Mouse (Mus musculus) forebrain, embryonic 16.5 days (tissue): ENCODE measurements around the gene Olfr56. TPM values are rescaled to one million over a fixed set of nuclear protein-coding genes. Genes with fewer than 3 reads are reported as not detected.

Experiments
- ATAC-seq: fragments of 200-750 bp; cut with Nextera tagmentation; 2 replicates; pipeline ENCODE4 v1.8.0; 2017; ENCODE audit warnings: mild to moderate bottlenecking, moderate library complexity
- H3K27ac ChIP-seq: fragments of 300-500 bp; sonication (generic); 2 replicates; pipeline ENCODE4 v1.5.1; 2014; ENCODE audit warnings: low read length, control low read depth
- H3K27me3 ChIP-seq: fragments of 300-500 bp; sonication (generic); replicated peaks from 2 replicates; pipeline ENCODE4 v1.6.1; 2014; ENCODE audit warnings: low read length; ENCODE audit not compliant: control insufficient read depth, insufficient read depth
- H3K36me3 ChIP-seq: fragments of 300-500 bp; sonication (generic); 2 replicates; pipeline ENCODE4 v1.6.1; 2014; ENCODE audit not compliant: control insufficient read depth, insufficient read depth
- H3K4me1 ChIP-seq: fragments of 300-500 bp; sonication (generic); replicated peaks from 2 replicates; pipeline ENCODE4 v1.6.1; 2014; ENCODE audit warnings: low read length; ENCODE audit not compliant: control insufficient read depth, insufficient read depth
- H3K4me2 ChIP-seq: fragments of 300-500 bp; sonication (generic); 2 replicates; pipeline ENCODE4 v1.6.1; 2014; ENCODE audit warnings: mild to moderate bottlenecking, low read length, control low read depth
- H3K4me3 ChIP-seq: fragments of 300-500 bp; sonication (generic); replicated peaks from 2 replicates; pipeline ENCODE4 v1.5.1; 2014; ENCODE audit warnings: mild to moderate bottlenecking, low read length, control low read depth
- H3K9ac ChIP-seq: fragments of 300-500 bp; sonication (generic); replicated peaks from 2 replicates; pipeline ENCODE4 v1.6.1; 2014; ENCODE audit warnings: low read depth, low read length, control low read depth
- H3K9me3 ChIP-seq: fragments of 300-500 bp; sonication (generic); 2 replicates; pipeline ENCODE4 v1.6.1; 2016; ENCODE audit warnings: low read length; ENCODE audit not compliant: control insufficient read depth
- WGBS: fragments of 180-500 bp; shearing (Covaris S2); extraction: QIAGEN DNeasy Blood & Tissue Kit; methylation state at CpG from one replicate; pipeline ENCODE4 v1.1.7; 2014; 5-methylcytosine and 5-hydroxymethylcytosine counted together
- polyA plus RNA-seq: library from polyadenylated mRNA; unstranded; fragments of >200 nt; fragmentation: Nextera tagmentation; extraction: Ambion mirVana; gene quantifications from 2 replicates; pipeline ENCODE4 v1.2.1, GENCODE M21; 2015

The Olfr56 gene
- polyA plus RNA-seq, 1 experiment from 2014 or later = not detected

DNA sequence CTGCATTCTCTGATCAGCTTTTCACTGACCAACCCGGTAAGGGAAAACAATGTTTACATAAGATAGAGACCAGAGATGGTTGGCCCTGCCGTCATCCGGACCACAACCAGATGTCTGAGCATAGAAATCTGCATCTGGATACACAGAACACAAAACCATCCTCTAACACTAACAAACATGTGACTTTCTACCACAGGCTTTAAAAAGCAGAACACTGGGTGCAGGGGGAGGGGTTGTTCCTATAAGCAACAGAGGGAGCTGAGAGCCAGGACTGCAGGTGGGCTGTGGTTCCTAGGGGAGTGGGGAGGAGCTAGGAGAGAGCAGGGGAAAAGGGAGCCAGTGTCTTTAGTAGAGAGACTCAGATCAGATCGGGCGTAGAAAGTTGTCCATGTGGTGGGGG, 122.8 kb downstream of the Olfr56 start:
- H3K4me2 ChIP-seq = no peak overlapping the region
- ATAC-seq = no peak
- H3K9ac ChIP-seq = no peak overlapping the region
- H3K27me3 ChIP-seq = no peaks in the 10 kb centered on the region
- no peaks in the 10 kb centered on the region for H3K4me1 ChIP-seq
- H3K9me3 ChIP-seq = no peaks in the 10 kb centered on the region
- H3K27ac ChIP-seq = no peak overlapping the region
- H3K4me3 ChIP-seq = no peak overlapping the region
- H3K36me3 ChIP-seq = no peaks in the 10 kb centered on the region
- 60% methylated on average over 5 of the region's 5 CpGs for WGBS

GRCm38 (mm10) chr11:49103047-49103693, 124.5 kb downstream of the Olfr56 start:
- H3K9me3 ChIP-seq = no peaks in the 10 kb centered on the region
- H3K4me1 ChIP-seq = no peaks in the 10 kb centered on the region
- WGBS = 14% methylated on average over 8 of the region's 8 CpGs
- H3K4me2 ChIP-seq = no peak overlapping the region
- no peaks in the 10 kb centered on the region for H3K27me3 ChIP-seq
- H3K36me3 ChIP-seq = no peaks in the 10 kb centered on the region
- no peak overlapping the region for H3K27ac ChIP-seq
- H3K9ac ChIP-seq = no peak overlapping the region
- ATAC-seq = peak; percentile 88
- H3K4me3 ChIP-seq = no peak overlapping the region

GRCm38 (mm10) chr11:49105752-49106151, 127.1 kb downstream of the Olfr56 start:
- H3K4me2 ChIP-seq = no peak overlapping the region
- H3K27ac ChIP-seq = no peak overlapping the region
- no peaks in the 10 kb centered on the region for H3K36me3 ChIP-seq
- H3K9ac ChIP-seq = no peak overlapping the region
- H3K27me3 ChIP-seq = no peaks in the 10 kb centered on the region
- 50% methylated on average over 1 of the region's 1 CpGs for WGBS
- ATAC-seq = no peak
- no peaks in the 10 kb centered on the region for H3K4me1 ChIP-seq
- no peaks in the 10 kb centered on the region for H3K9me3 ChIP-seq
- no peak overlapping the region for H3K4me3 ChIP-seq

GRCm38 (mm10) chr11:49107650-49108537, 129.2 kb downstream of the Olfr56 start:
- no peaks in the 10 kb centered on the region for H3K36me3 ChIP-seq
- H3K4me2 ChIP-seq = no peak overlapping the region
- H3K9me3 ChIP-seq = no peaks in the 10 kb centered on the region
- no peak for ATAC-seq
- 65% methylated on average over 10 of the region's 10 CpGs for WGBS
- no peak overlapping the region for H3K4me3 ChIP-seq
- H3K27me3 ChIP-seq = no peaks in the 10 kb centered on the region
- no peak overlapping the region for H3K27ac ChIP-seq
- no peak overlapping the region for H3K9ac ChIP-seq
- no peaks in the 10 kb centered on the region for H3K4me1 ChIP-seq

DNA sequence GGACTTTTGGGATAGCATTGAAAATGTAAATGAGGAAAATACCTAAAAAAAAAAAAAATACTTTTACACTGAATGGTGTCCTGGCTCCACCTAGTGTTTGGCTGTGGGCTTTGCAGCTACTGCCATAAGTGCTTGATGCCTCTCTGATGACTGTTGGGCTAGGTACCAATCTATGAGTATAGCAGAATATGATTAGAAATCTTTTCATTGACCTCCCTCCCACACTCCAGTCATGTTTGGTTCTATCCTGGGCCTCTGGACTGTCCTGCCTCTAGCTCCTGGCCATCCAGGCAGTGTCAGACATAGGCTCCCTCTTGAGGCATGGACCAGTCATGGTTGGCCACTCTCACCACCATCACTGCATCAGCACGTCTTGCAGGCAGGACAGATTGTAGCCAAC, 130.1 kb downstream of the Olfr56 start:
- 24% methylated on average over 1 of the region's 1 CpGs for WGBS
- Histone ChIP-seq H3K27me3 (no peaks in the 10 kb centered on the region), H3K9ac (no peak overlapping the region), H3K4me3 (no peak overlapping the region), H3K27ac (no peak overlapping the region), H3K4me1 (no peaks in the 10 kb centered on the region), H3K9me3 (no peaks in the 10 kb centered on the region), H3K36me3 (no peaks in the 10 kb centered on the region), H3K4me2 (no peak overlapping the region)
- no peak for ATAC-seq

DNA sequence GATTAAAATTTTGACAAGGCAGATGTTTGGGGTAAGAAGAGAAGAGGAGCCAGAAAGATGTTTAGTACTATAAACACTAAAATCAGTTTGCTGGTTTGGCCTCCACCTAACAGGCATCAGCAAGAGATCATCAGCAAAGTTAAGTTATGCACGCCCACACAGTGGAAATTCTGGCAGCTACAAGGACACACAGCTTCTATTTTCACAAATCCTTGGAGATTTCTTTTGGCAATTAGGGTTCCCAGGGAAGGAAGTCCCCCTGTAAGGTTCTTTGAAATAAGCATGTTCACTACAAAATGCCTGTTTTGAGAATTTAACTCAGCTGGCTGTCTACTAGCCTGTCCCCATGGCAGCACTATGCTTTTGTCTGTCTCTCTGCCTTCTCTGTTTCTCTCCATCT, 132.3 kb downstream of the Olfr56 start:
- 67% methylated on average over 1 of the region's 1 CpGs for WGBS
- Histone ChIP-seq H3K36me3 (no peaks in the 10 kb centered on the region), H3K4me2 (no peak overlapping the region), H3K4me1 (no peaks in the 10 kb centered on the region), H3K27me3 (no peaks in the 10 kb centered on the region), H3K9ac (no peak overlapping the region), H3K9me3 (no peaks in the 10 kb centered on the region), H3K27ac (no peak overlapping the region), H3K4me3 (no peak overlapping the region)
- ATAC-seq = no peak

GRCm38 (mm10) chr11:49112624-49113219, 134.0 kb downstream of the Olfr56 start:
- Histone ChIP-seq H3K27ac (no peak overlapping the region), H3K9ac (no peak overlapping the region), H3K4me3 (no peak overlapping the region), H3K27me3 (no peaks in the 10 kb centered on the region), H3K9me3 (no peaks in the 10 kb centered on the region), H3K36me3 (no peaks in the 10 kb centered on the region), H3K4me2 (no peak overlapping the region), H3K4me1 (no peaks in the 10 kb centered on the region)
- 87% methylated on average over 6 of the region's 6 CpGs for WGBS
- ATAC-seq = no peak

DNA sequence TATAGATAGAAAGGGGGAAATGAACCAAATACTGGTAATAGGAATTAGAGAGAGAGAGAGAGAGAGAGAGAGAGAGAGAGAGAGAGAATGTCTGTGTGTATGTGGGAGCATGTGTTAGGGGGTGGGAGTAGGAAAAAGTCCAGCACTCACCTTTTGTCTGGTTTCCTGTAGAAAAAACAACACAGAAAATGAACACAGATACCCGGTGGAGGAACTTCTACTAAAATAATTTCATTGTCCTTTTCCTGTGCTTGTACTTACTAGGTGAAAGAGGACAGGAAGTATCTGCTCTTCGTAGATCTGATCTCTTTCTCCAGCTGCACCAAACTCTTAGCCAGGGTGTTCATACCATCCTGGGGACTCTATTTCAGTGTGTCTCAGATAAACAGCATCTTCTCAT, 135.5 kb downstream of the Olfr56 start:
- no peaks in the 10 kb centered on the region for H3K36me3 ChIP-seq
- 83% methylated on average over 2 of the region's 2 CpGs for WGBS
- H3K4me1 ChIP-seq = no peaks in the 10 kb centered on the region
- H3K9ac ChIP-seq = no peak overlapping the region
- no peak for ATAC-seq
- no peak overlapping the region for H3K4me2 ChIP-seq
- no peak overlapping the region for H3K27ac ChIP-seq
- no peak overlapping the region for H3K4me3 ChIP-seq
- H3K27me3 ChIP-seq = no peaks in the 10 kb centered on the region
- no peaks in the 10 kb centered on the region for H3K9me3 ChIP-seq

- Histone ChIP-seq H3K4me3 (no peak within 1 kb of the TSS), H3K4me1 (no peaks in the 10 kb centered on the region), H3K27ac (no peak within 1 kb of the TSS), H3K9ac (no peak within 1 kb of the TSS), H3K9me3 (no peaks in the 10 kb centered on the region), H3K4me2 (no peak within 1 kb of the TSS), H3K27me3 (no peaks in the 10 kb centered on the region), H3K36me3 (no peaks in the 10 kb centered on the region)
- no peak for ATAC-seq
These were observed 136.1 kb downstream of the Olfr56 start, which contains the start of gene Olfr1396 for GRCm38 (mm10) chr11:49114774-49115173. Olfr1396 (minus strand) TSS chr11:49114874.
